Mouse (Mus musculus) 416B (cell line): Measurements from ENCODE around the gene Ric1.
A peak's percentile ranks its signal among the peaks of the same experiment; 100 is the strongest.

Experiments used
- DNase-seq: peaks from one replicate; pipeline ENCODE4 v3.0.0; 2011; ENCODE audit warnings: low read depth

Ric1 gene

GRCm38 (mm10) chr19:29521637-29522435, at the start of gene Ric1:
Gene Ric1 (plus strand): TSS chr19:29522282.
- peak; percentile 75 for DNase-seq

- DNase-seq: no peak
Measured at GRCm38 (mm10) chr19:29472424-29472823, 49.7 kb upstream of the Ric1 start.

- no peak for DNase-seq
Measured at GRCm38 (mm10) chr19:29472946-29473345, 49.1 kb upstream of the Ric1 start.

GRCm38 (mm10) chr19:29474803-29475202, 47.3 kb upstream of the Ric1 start:
- DNase-seq: no peak

- no peak for DNase-seq
Measured at GRCm38 (mm10) chr19:29475210-29475620, 46.9 kb upstream of the Ric1 start.

- peak; percentile 42 for DNase-seq
Measured at GRCm38 (mm10) chr19:29478598-29478997, 43.5 kb upstream of the Ric1 start.

- DNase-seq: no peak
Measured at GRCm38 (mm10) chr19:29481578-29481977, 40.5 kb upstream of the Ric1 start.

- DNase-seq: no peak
Measured at GRCm38 (mm10) chr19:29482148-29482547, 39.9 kb upstream of the Ric1 start.

- no peak for DNase-seq
Measured at GRCm38 (mm10) chr19:29482637-29483036, 39.4 kb upstream of the Ric1 start.

GRCm38 (mm10) chr19:29483386-29483785, 38.7 kb upstream of the Ric1 start:
- DNase-seq: no peak

GRCm38 (mm10) chr19:29484537-29484936, 37.5 kb upstream of the Ric1 start:
- no peak for DNase-seq

GRCm38 (mm10) chr19:29485257-29485948, 36.7 kb upstream of the Ric1 start:
- no peak for DNase-seq

GRCm38 (mm10) chr19:29486545-29487206, 35.4 kb upstream of the Ric1 start:
- DNase-seq: peak; percentile 49

- no peak for DNase-seq
Measured at GRCm38 (mm10) chr19:29487326-29488072, 34.6 kb upstream of the Ric1 start.

- peak; percentile 71 for DNase-seq
Measured at GRCm38 (mm10) chr19:29488073-29488390, 34.0 kb upstream of the Ric1 start.

- no peak for DNase-seq
Measured at GRCm38 (mm10) chr19:29488420-29488819, 33.7 kb upstream of the Ric1 start.

- no peak for DNase-seq
Measured at GRCm38 (mm10) chr19:29489785-29490284, 32.2 kb upstream of the Ric1 start.

- DNase-seq: no peak
Measured at GRCm38 (mm10) chr19:29491467-29491866, 30.6 kb upstream of the Ric1 start.

- DNase-seq: no peak
Measured at GRCm38 (mm10) chr19:29494454-29494853, 27.6 kb upstream of the Ric1 start.

GRCm38 (mm10) chr19:29496001-29496597, 26.0 kb upstream of the Ric1 start:
- no peak for DNase-seq

GRCm38 (mm10) chr19:29496786-29497557, 25.1 kb upstream of the Ric1 start:
- peak; percentile 47 for DNase-seq
